Mouse (Mus musculus) liver, postnatal 0 days (tissue): Measurements from ENCODE around the gene Camkmt. TPM values are rescaled to one million over a fixed set of nuclear protein-coding genes. Genes with fewer than 3 reads are reported as not detected.

Experiments
- ATAC-seq: fragments of 200-750 bp; cut with Nextera tagmentation; 2 replicates; pipeline ENCODE4 v1.8.0; 2017; ENCODE audit warnings: mild to moderate bottlenecking, moderate library complexity
- DNase-seq: peaks from one replicate; pipeline ENCODE4 v3.0.0-alpha.2; 2016
- H3K27ac ChIP-seq: fragments of 300-500 bp; sonication (generic); 2 replicates; pipeline ENCODE4 v1.5.1; 2014; ENCODE audit warnings: antibody characterized with exemption, moderate library complexity, mild to moderate bottlenecking, low read depth
- H3K27me3 ChIP-seq: fragments of 300-500 bp; sonication (generic); 2 replicates; pipeline ENCODE4 v1.6.1; 2014; ENCODE audit warnings: low read length, control low read depth, mixed read lengths; ENCODE audit not compliant: insufficient read depth
- H3K36me3 ChIP-seq: fragments of 300-500 bp; sonication (generic); replicated peaks from 2 replicates; pipeline ENCODE4 v1.6.1; 2014; ENCODE audit warnings: mild to moderate bottlenecking, control low read depth, low read length, moderate library complexity, mixed read lengths; ENCODE audit not compliant: insufficient read depth
- H3K4me1 ChIP-seq: fragments of 300-500 bp; sonication (generic); 2 replicates; pipeline ENCODE4 v1.6.1; 2014; ENCODE audit warnings: antibody characterized with exemption, mild to moderate bottlenecking, control low read depth; ENCODE audit not compliant: insufficient read depth
- H3K4me2 ChIP-seq: fragments of 300-500 bp; sonication (generic); 2 replicates; pipeline ENCODE4 v1.6.1; 2014; ENCODE audit warnings: low read depth, mild to moderate bottlenecking, low read length, moderate library complexity, mixed read lengths
- H3K4me3 ChIP-seq: fragments of 300-500 bp; sonication (generic); 2 replicates; pipeline ENCODE4 v1.5.1; 2014; ENCODE audit warnings: low read depth, low read length
- H3K9ac ChIP-seq: fragments of 300-500 bp; sonication (generic); replicated peaks from 2 replicates; pipeline ENCODE4 v1.6.1; 2014; ENCODE audit warnings: mild to moderate bottlenecking, moderate library complexity
- H3K9me3 ChIP-seq: fragments of 300-500 bp; sonication (generic); 2 replicates; pipeline ENCODE4 v1.6.1; 2016; ENCODE audit warnings: mild to moderate bottlenecking, control low read depth, low read length, mixed read lengths
- CTCF ChIP-seq: sonication (generic); IDR thresholded peaks from 2 replicates; pipeline ENCODE4 v1.5.1; 2016; ENCODE audit warnings: antibody characterized with exemption, low read depth
- EP300 ChIP-seq: IDR thresholded peaks from 2 replicates; pipeline ENCODE4 v1.6.1; 2016; ENCODE audit warnings: antibody characterized with exemption, low read depth, mild to moderate bottlenecking
- WGBS: fragments of 180-500 bp; shearing (Covaris S2); extraction: QIAGEN DNeasy Blood & Tissue Kit; methylation state at CpG from one replicate; pipeline ENCODE4 v1.1.7; 2014; ENCODE audit not compliant: insufficient replicate concordance; 5-methylcytosine and 5-hydroxymethylcytosine counted together
- polyA plus RNA-seq: library from polyadenylated mRNA; unstranded; fragments of >200 nt; fragmentation: Nextera tagmentation; extraction: Ambion mirVana; gene quantifications from 2 replicates; pipeline ENCODE4 v1.2.1, GENCODE M21; 2015

Gene Camkmt
- polyA plus RNA-seq, 1 experiment from 2014 or later, result 1.4 TPM

GRCm38 (mm10) chr17:85487531-85487930 is 397.2 kb downstream of the Camkmt start:
- TF ChIP-seq EP300 (no peak), CTCF (no peak)
- H3K36me3 ChIP-seq, result no peaks in the 10 kb centered on the region
- ATAC-seq (no peak), DNase-seq (no peak)
- H3K9me3 ChIP-seq, result no peaks in the 10 kb centered on the region
- no peak overlapping the region for H3K4me3 ChIP-seq
- no peak overlapping the region for H3K9ac ChIP-seq
- H3K27me3 ChIP-seq, result peaks cover 77% of the 10 kb centered on the region
- no peak overlapping the region for H3K27ac ChIP-seq
- no peaks in the 10 kb centered on the region for H3K4me1 ChIP-seq
- WGBS, result 40% methylated on average over 3 of the region's 3 CpGs
- H3K4me2 ChIP-seq, result no peak overlapping the region

GRCm38 (mm10) chr17:85488601-85489487 is 398.5 kb downstream of the Camkmt start:
- ATAC-seq (peak; percentile 50; the same call in 1 of the 2 replicates), DNase-seq (no peak)
- H3K36me3 ChIP-seq, result no peaks in the 10 kb centered on the region
- H3K4me2 ChIP-seq, result no peak overlapping the region
- H3K9me3 ChIP-seq, result no peaks in the 10 kb centered on the region
- no peak overlapping the region for H3K27ac ChIP-seq
- H3K9ac ChIP-seq, result no peak overlapping the region
- H3K4me3 ChIP-seq, result no peak overlapping the region
- H3K27me3 ChIP-seq, result peaks cover 66% of the 10 kb centered on the region
- WGBS, result 7% methylated on average over 14 of the region's 14 CpGs
- TF ChIP-seq CTCF (no peak), EP300 (no peak)
- no peaks in the 10 kb centered on the region for H3K4me1 ChIP-seq

- H3K27ac ChIP-seq, result no peak overlapping the region
- DNase-seq (no peak), ATAC-seq (no peak)
- peaks cover 61% of the 10 kb centered on the region for H3K27me3 ChIP-seq
- whole genome bisulfite sequencing, result 6% methylated on average over 10 of the region's 10 CpGs
- H3K9me3 ChIP-seq, result no peaks in the 10 kb centered on the region
- no peak overlapping the region for H3K9ac ChIP-seq
- H3K4me2 ChIP-seq, result no peak overlapping the region
- no peaks in the 10 kb centered on the region for H3K4me1 ChIP-seq
- H3K36me3 ChIP-seq, result no peaks in the 10 kb centered on the region
- no peak overlapping the region for H3K4me3 ChIP-seq
- no peak for TF ChIP-seq EP300
These were observed 399.2 kb downstream of the Camkmt start for GRCm38 (mm10) chr17:85489488-85489980.

- Histone ChIP-seq H3K9me3 (0 out of 2 replicates have a peak, but pooled peaks cover 3% of the 10 kb centered on the region), H3K4me3 (no peak overlapping the region), H3K36me3 (no peaks in the 10 kb centered on the region), H3K4me1 (no peaks in the 10 kb centered on the region), H3K27me3 (peaks cover 43% of the 10 kb centered on the region), H3K4me2 (no peak overlapping the region), H3K9ac (no peak overlapping the region), H3K27ac (no peak overlapping the region)
- DNase-seq (no peak), ATAC-seq (no peak)
- no peak for TF ChIP-seq EP300
- TF ChIP-seq CTCF, result no peak
- WGBS, result 61% methylated on average over 3 of the region's 3 CpGs
These were observed 401.1 kb downstream of the Camkmt start for GRCm38 (mm10) chr17:85491491-85491890.

- H3K4me2 ChIP-seq, result no peak overlapping the region
- H3K36me3 ChIP-seq, result no peaks in the 10 kb centered on the region
- H3K4me3 ChIP-seq, result no peak overlapping the region
- TF ChIP-seq CTCF (no peak), EP300 (no peak)
- H3K9me3 ChIP-seq, result 0 out of 2 replicates have a peak, but pooled peaks cover 4% of the 10 kb centered on the region
- no peak for DNase-seq
- no peak overlapping the region for H3K27ac ChIP-seq
- ATAC-seq, result no peak
- H3K9ac ChIP-seq, result no peak overlapping the region
- WGBS, result 57% methylated on average over 4 of the region's 4 CpGs
- no peaks in the 10 kb centered on the region for H3K4me1 ChIP-seq
- H3K27me3 ChIP-seq, result peaks cover 23% of the 10 kb centered on the region
These were observed 403.2 kb downstream of the Camkmt start for GRCm38 (mm10) chr17:85493521-85493920.

GRCm38 (mm10) chr17:85495012-85495754 is 404.8 kb downstream of the Camkmt start:
- WGBS, result 67% methylated on average over 3 of the region's 3 CpGs
- DNase-seq, result no peak
- Histone ChIP-seq H3K9me3 (0 out of 2 replicates have a peak, but pooled peaks cover 4% of the 10 kb centered on the region), H3K9ac (no peak overlapping the region), H3K27ac (no peak overlapping the region), H3K4me2 (no peak overlapping the region), H3K4me3 (no peak overlapping the region), H3K36me3 (no peaks in the 10 kb centered on the region), H3K4me1 (no peaks in the 10 kb centered on the region), H3K27me3 (peaks cover 6% of the 10 kb centered on the region; the same call in 1 of the 2 replicates)
- ATAC-seq, result 0 out of 2 replicates have a peak, but pooled peaks have one; percentile 15
- TF ChIP-seq EP300, result no peak
- no peak for TF ChIP-seq CTCF
